Mouse (Mus musculus): ENCODE measurements around the gene Intu. TPM values are rescaled to one million over a fixed set of nuclear protein-coding genes. Genes with fewer than 3 reads are reported as not detected.
A peak's percentile ranks its signal among the peaks of the same experiment; 100 is the strongest.

Intu gene
- polyA plus RNA-seq, 3 experiments from 2014 or later = 0.10 to 0.34 (median 0.34) TPM

GRCm38 (mm10) chr3:40685855-40686515 is 154.9 kb downstream of the Intu start:
- no peak for ATAC-seq

- no peak for ATAC-seq
Observed at GRCm38 (mm10) chr3:40686836-40687235, 155.8 kb downstream of the Intu start.

GRCm38 (mm10) chr3:40687588-40687987 is 156.5 kb downstream of the Intu start:
- no peak for ATAC-seq

DNA sequence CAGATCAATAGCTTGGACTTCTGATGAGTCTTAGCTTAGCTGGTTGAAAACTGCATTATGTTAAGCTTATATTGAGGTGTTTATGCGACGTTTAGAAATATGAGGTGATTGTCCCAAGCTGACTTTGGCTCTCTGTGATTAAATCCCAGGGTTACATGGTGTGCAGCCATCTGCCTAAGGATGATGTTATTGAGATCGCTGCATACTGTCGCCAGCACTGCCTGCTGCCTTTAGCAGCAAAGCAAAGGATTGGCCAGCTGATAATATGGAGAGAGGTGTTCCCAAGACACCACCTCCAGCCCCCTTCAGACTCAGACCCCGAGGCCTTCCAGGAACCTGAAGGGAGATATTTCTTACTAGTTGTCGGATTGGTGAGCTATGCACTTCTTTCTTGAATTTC is 160.5 kb downstream of the Intu start:
- no peak for ATAC-seq

GRCm38 (mm10) chr3:40693435-40693834 is 162.3 kb downstream of the Intu start:
- ATAC-seq = no peak

DNA sequence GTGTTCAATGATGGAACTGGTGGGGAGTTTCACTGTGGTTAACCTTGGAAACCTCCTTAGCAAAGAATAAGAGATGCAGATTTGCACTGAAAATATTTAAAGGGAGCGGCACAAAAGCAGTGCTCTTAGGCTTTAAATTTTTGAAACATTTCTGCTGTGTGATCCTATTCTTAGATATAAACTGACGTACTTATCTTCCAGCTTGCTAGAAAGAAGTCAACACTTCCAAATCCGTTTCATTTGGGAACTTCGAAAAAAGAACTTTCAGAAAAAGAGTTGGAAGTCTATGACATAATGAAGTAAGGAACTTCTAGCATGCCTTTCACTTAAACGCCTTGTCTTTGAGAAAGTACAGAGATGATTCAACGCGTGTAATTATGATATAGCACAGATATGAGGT is 162.9 kb downstream of the Intu start:
- no peak for ATAC-seq

GRCm38 (mm10) chr3:40694438-40694837 is 163.4 kb downstream of the Intu start:
- ATAC-seq = no peak

DNA sequence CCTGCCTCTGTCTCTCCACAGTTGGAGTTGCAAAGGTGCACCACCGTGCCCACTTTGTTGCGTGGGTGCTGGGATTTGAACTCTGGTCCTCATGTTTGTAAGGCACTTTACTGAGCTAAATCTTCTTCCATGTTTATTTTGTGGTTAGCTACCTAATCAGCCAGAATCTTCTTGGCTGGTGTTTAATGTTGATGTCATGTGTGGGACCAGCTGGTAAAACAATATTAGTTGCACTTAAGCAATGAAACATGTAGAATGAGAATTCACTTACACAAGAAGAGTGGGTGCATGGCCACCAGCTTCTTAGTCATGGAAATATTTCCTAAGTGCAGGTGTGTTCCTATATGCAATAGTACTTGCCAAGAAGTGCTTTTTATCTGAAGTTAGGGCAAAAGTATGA is 164.1 kb downstream of the Intu start:
- ATAC-seq = no peak

GRCm38 (mm10) chr3:40698834-40699233 is 167.7 kb downstream of the Intu start:
- no peak for ATAC-seq

GRCm38 (mm10) chr3:40704816-40705430 is 173.8 kb downstream of the Intu start:
- no peak for ATAC-seq

DNA sequence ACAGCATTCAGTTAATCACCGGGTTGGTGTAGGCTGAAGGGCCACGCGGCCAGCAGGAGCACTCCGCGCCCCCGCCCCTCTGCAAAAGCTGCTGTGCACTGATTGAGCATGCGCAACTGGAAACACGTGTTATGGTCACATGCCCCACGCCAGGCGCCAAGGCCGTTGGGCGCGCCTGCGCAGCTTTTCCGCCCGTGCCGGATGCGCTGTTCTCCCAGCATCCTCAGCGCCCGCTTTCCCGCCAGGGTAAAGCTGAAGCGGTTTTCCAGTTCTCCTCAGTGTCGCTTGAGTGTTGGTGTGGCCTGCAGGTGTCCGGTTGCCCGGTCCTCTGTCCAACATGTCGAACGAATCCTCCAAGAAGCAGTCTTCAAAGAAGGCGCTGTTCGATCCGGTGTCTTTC is 177.6 kb downstream of the Intu start, which contains the start of gene Slc25a31:
TSS of gene Slc25a31 (plus strand) at position 201 of the 400 bp plus-strand sequence.
- ATAC-seq = no peak

GRCm38 (mm10) chr3:40716056-40716455 is 185.0 kb downstream of the Intu start:
- ATAC-seq = no peak

DNA sequence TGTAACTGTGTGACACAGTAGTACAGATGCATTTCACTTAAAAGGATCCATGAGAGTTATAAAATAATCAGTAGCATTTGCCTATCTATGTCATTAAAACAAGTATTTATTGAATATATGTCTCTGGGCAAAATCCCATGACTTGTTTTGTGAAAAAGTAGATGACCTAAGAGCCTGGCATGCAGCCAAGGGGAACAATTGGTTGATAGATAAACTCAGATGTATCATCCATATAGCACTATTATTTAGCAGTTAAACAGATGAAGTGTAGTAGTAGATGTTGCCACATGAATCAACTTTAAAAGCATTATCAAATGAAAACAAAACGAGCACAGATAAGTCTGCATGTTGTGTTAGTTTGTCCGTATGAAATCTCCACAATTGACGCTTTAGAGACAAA is 187.9 kb downstream of the Intu start:
- no peak for ATAC-seq

- no peak for ATAC-seq
Observed at GRCm38 (mm10) chr3:40738381-40738912, 207.4 kb downstream of the Intu start.

DNA sequence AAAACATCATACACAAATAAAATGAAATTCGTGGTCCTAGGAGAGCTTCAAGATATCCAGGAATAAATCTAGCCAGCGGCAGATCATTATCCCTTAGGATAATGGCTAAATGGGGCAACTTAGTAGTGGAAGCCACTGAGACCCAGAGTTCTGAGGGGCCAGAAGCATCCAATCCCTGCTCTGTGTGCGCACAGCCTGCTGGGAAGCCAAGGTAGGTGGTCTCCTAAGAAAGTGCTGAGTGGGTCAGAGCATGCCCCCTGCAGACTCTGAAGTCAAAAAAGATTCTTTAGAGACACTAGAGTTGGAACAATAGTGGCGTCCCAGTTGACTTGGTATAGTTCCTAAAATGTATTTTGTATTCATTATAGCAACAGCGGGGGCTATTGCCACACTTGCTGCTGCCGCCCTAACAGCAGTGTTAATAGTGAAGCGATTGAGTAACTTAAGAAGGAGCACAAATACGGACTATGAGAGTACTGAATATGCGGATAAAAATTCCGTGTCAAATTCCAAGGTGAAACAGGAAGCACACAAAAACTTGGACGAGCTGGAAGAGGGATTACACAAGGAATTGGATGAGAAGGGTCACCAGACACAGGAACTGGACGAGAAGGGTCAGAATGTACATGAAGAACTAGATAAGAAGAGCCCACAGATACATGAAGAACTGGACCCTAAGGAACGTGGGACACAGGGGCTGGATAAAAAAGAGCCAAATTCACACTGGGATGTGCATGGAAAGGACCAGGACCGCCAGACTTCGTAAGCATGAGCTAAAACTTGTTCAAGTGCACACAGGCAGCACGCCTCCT is 213.1 kb downstream of the Intu start, which contains the start of gene Hspa4l:
TSS of gene Hspa4l (plus strand) at position 472 of the 812 bp plus-strand sequence.
- no peak for ATAC-seq

- ATAC-seq = peak; percentile 75
Observed at GRCm38 (mm10) chr3:40744836-40745660, 214.0 kb downstream of the Intu start.

DNA sequence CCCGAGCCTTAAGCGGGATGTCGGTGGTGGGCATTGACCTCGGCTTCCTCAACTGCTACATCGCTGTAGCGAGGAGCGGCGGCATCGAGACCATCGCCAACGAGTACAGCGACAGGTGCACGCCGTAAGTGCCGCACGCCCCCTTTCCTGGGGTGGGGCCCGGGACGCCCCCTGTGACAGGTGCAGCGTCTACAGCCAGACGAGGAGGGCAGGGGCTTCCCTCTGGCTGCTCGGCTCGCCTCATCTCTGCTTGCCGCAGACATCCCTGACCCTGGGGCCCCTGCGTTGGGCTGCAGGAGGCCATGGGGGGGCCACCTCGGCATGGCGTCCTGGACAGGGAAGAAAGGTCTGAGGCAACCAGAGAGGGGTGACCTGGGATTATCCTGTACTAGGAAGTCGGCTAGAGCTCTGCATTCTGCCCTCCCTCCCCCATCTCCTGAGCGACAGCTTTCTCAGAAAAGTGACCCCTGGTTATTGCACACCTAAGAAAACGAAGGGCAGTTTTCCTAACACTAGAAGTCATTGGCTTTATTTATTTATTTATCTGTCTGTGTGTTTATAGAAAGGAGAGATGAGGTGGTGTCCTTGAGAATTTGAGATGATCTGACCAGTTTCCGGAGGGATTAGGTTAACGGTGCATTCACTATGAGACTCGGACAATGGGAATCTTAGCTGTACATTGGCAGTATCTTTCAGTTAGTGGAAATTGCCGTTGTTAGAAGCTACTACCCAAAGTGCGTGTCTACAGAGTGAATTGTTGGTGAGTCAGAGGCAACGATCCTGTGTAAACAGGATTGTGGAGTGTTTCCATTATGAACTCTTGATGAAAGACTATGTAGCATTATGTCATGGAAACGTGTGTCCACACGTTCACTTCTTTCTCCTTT is 214.8 kb downstream of the Intu start:
- ATAC-seq = peak; percentile 55

Data from inflammation-experienced regulatory T-cells, adult 6 months (primary cell).